Mouse (Mus musculus) central nervous system, embryonic 18 days (tissue): Measurements from ENCODE around the gene Arl6ip4. TPM values are rescaled to one million over a fixed set of nuclear protein-coding genes. Genes with fewer than 3 reads are reported as not detected.

Source experiments
- polyA plus RNA-seq: library from polyadenylated mRNA; depleted of rRNA; stranded (reverse); fragments of >200 nt; gene quantifications from 2 replicates; pipeline ENCODE4 v1.2.3, GENCODE M21; 2012; rRNA removed

Arl6ip4 gene
- 70.6 and 72.6 TPM in 2 replicates for polyA plus RNA-seq

DNA sequence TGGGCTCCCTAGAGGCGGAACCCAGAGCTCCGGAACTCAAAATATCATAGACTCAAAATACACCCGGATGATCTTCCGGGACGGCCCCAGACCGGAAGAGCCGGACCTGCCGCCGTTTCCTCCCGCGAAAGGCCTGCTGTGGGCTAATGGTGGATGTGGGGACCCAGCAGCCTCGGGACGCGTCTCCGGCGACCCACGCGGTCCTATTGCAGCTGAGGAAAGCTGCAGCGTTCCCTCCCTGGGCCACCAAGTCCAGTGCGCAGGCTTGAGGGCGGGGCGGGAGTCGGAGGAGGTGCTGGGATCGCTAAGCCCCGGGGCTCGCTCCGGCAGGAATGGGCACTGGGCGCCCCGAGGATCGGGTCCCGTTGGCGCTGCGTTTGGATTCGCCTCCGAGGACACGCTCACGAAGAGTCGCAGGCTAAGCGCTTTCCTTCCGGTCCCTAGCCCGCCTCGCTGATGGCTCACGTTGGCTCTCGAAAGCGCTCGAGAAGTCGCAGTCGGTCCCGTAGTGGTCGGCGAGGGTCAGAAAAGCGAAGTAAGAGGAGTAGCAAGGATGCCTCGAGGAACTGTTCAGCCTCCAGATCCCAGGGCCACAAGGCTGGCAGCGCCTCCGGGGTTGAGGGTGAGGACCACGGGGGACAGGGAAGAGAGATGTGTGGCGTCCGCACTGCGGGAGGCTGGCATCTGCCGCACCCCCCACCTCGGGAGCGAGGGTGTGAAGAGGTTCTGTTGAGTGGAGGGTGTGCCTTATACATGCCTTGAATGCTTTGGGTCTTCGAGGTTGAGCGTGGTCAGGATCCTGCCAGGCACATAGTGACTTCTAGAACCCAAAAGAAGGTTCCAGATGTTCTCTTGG, at the start of gene Arl6ip4:
Arl6ip4 (plus strand) TSS at position 100 of the 856 bp plus-strand sequence.

DNA sequence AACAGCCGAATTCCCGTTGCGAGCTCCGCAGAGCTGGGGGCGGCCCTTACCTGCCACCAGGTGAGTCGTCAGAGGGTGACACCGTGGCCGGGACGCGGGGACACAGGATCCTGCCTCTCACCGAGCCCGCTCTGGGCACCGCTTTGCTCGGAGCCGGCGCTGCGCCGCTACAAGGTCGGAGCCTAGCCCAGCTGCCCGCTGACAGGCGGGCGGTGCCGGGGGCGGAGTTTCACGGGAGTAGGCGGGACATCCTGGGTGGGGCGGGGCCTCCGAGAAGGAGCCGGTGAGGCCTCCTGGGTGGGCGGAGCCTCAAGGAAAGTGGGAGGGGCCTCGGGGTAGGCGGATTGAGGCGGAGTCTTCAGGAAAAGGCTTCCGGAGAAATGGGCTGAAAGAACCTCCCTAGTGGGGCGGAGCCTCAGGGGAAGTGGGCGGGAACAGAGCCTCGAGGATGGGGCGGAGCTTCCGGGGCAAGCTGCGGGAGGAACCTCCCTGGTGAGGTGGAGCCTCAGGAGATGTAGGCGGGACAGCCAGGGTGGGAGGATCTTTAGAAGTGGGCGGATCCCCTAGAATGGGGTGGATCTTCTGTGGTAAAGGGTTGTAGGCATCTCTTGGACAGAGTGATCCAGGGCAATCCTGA, 20.2 kb upstream of the Arl6ip4 start, which contains the start of gene Abcb9:
Abcb9 (minus strand) TSS at position 203 of the 637 bp plus-strand sequence.

GRCm38 (mm10) chr5:124111742-124112497, 4.0 kb upstream of the Arl6ip4 start, which contains the start of gene Ogfod2:
Ogfod2 (plus strand) TSS chr5:124112297.

Other genes with a start within 250 kb of the Arl6ip4 start
- 0.56 and 0.70 TPM in 2 replicates for gene Hcar1, start 236.1 kb upstream of the Arl6ip4 start, polyA plus RNA-seq
- gene Denr, start 208.9 kb upstream of the Arl6ip4 start, polyA plus RNA-seq, result 62.9 and 66.0 TPM in 2 replicates
- gene Gm43518, start 188.7 kb upstream of the Arl6ip4 start, polyA plus RNA-seq, result 1.2 and 2.0 TPM in 2 replicates
- 6.4 and 7.0 TPM in 2 replicates for gene Ccdc62, start 185.4 kb upstream of the Arl6ip4 start, polyA plus RNA-seq
- gene Hip1r, start 142.5 kb upstream of the Arl6ip4 start, polyA plus RNA-seq, result 27.3 and 28.8 TPM in 2 replicates
- 61.2 and 62.9 TPM in 2 replicates for gene Vps37b, start 83.8 kb upstream of the Arl6ip4 start, polyA plus RNA-seq
- gene Abcb9, start 20.3 kb upstream of the Arl6ip4 start, polyA plus RNA-seq, result 11.4 and 11.5 TPM in 2 replicates
- 45.7 and 48.0 TPM in 2 replicates for gene Ogfod2, start 3.8 kb upstream of the Arl6ip4 start, polyA plus RNA-seq
- gene Pitpnm2, start 133.7 kb downstream of the Arl6ip4 start, polyA plus RNA-seq, result 58.6 and 61.3 TPM in 2 replicates
- 14.6 and 16.4 TPM in 2 replicates for gene Mphosph9, start 211.9 kb downstream of the Arl6ip4 start, polyA plus RNA-seq
- gene 2810006K23Rik, start 212.0 kb downstream of the Arl6ip4 start, polyA plus RNA-seq, result 10.4 and 12.1 TPM in 2 replicates
- 219 TPM in 2 replicates for gene Cdk2ap1, start 247.0 kb downstream of the Arl6ip4 start, polyA plus RNA-seq